Mouse (Mus musculus) heart, embryonic 14.5 days (tissue): ENCODE results near the gene Lgr6. TPM values are rescaled to one million over a fixed set of nuclear protein-coding genes. Genes with fewer than 3 reads are reported as not detected.
A peak's percentile ranks its signal among the peaks of the same experiment; 100 is the strongest.

Experiments
- ATAC-seq: fragments of 200-750 bp; cut with Nextera tagmentation; 2 replicates; pipeline ENCODE4 v1.8.0; 2017; ENCODE audit warnings: low read depth, moderate TSS enrichment; ENCODE audit not compliant: insufficient number of reproducible peaks, insufficient read depth, low FRiP score
- H3K27ac ChIP-seq, 2 experiments: fragments of 200-500 bp in 1 of 2; fragments of 300-500 bp in 1 of 2; sonication (generic) in 1 of 2; replicated peaks in 1 of 2; 2 replicates each; pipeline ENCODE4 v1.5.1; 2012 to 2014; ENCODE audit warnings: low read depth in 2 of 2, low read length in 2 of 2, control low read depth in 1 of 2, mild to moderate bottlenecking in 1 of 2, mixed read lengths in 1 of 2; ENCODE audit not compliant: control insufficient read depth in 1 of 2, insufficient read depth in 1 of 2
- H3K27me3 ChIP-seq: fragments of 300-500 bp; sonication (generic); 2 replicates; pipeline ENCODE4 v1.6.1; 2014; ENCODE audit warnings: mild to moderate bottlenecking, low read length, control low read depth; ENCODE audit not compliant: control insufficient read depth, insufficient read depth
- H3K36me3 ChIP-seq: fragments of 300-500 bp; sonication (generic); 2 replicates; pipeline ENCODE4 v1.6.1; 2014; ENCODE audit warnings: mild to moderate bottlenecking, control low read depth, low read length, mixed read lengths; ENCODE audit not compliant: control insufficient read depth, insufficient read depth
- H3K4me1 ChIP-seq, 2 experiments: fragments of 200-500 bp in 1 of 2; fragments of 300-500 bp in 1 of 2; sonication (generic) in 1 of 2; 2 replicates each; pipeline ENCODE4 v1.6.1; 2012 to 2014; ENCODE audit warnings: low read length in 2 of 2, control low read depth in 1 of 2, mixed read lengths in 1 of 2; ENCODE audit not compliant: control insufficient read depth in 2 of 2, insufficient read depth in 2 of 2
- H3K4me2 ChIP-seq: fragments of 300-500 bp; sonication (generic); 2 replicates; pipeline ENCODE4 v1.6.1; 2014; ENCODE audit warnings: mild to moderate bottlenecking, low read length
- H3K4me3 ChIP-seq, 2 experiments: fragments of 200-500 bp in 1 of 2; fragments of 300-500 bp in 1 of 2; sonication (generic) in 1 of 2; 2 replicates each; pipeline ENCODE4 v1.5.1; 2012 to 2014; ENCODE audit warnings: low read length in 2 of 2, mild to moderate bottlenecking in 2 of 2, control low read depth in 1 of 2, low read depth in 1 of 2, moderate library complexity in 1 of 2; ENCODE audit not compliant: control insufficient read depth in 1 of 2, insufficient read depth in 1 of 2
- H3K9ac ChIP-seq: fragments of 300-500 bp; sonication (generic); 2 replicates; pipeline ENCODE4 v1.6.1; 2014; ENCODE audit warnings: mild to moderate bottlenecking, low read length
- H3K9me3 ChIP-seq: fragments of 300-500 bp; sonication (generic); 2 replicates; pipeline ENCODE4 v1.6.1; 2016; ENCODE audit warnings: low read length, control low read depth; ENCODE audit not compliant: control insufficient read depth
- WGBS: fragments of 180-500 bp; shearing (Covaris S2); extraction: QIAGEN DNeasy Blood & Tissue Kit; methylation state at CpG from one replicate; pipeline ENCODE4 v1.1.7; 2014; 5-methylcytosine and 5-hydroxymethylcytosine counted together
- polyA plus RNA-seq: library from polyadenylated mRNA; unstranded; fragments of >200 nt; fragmentation: Nextera tagmentation; extraction: Ambion mirVana; gene quantifications from 2 replicates; pipeline ENCODE4 v1.2.1, GENCODE M21; 2014

Lgr6 gene
- polyA plus RNA-seq, 1 experiment from 2014 or later = 2.5 TPM

DNA sequence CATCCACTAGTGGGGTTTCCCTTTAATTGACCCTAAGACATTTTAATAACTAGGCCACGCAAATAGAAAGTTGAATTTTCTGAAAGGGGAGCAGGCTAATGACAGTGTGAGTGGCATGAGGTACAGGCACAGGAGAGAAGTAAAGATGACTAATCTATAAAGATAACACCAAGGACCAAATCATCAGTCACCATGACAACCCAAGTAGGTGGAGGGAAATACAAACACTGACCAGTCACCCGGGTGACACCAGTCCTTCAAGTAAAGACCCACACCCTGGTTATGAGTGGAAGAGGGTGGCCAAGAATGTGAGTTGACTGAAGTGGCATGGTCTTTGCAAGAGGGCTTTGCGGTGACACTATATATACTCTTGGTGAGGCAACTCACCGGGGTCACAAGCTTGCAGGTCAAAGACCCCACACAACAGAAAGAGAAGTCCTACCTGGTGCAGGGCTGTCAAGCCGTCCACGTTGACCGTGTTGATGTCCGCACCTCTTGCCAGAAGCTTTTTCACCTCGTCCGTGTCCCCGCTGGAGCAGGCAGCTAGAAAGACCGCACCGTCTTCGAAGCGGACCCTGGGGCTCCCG is 149.9 kb downstream of the Lgr6 start:
- Histone ChIP-seq H3K9ac (peak overlapping the region; percentile 92), H3K36me3 (peaks cover 4% of the 10 kb centered on the region; the same call in 1 of the 2 replicates), H3K27me3 (no peaks in the 10 kb centered on the region), H3K4me3 (peak overlapping the region; percentile 65 to 85), H3K4me2 (peak overlapping the region; percentile 72), H3K9me3 (no peaks in the 10 kb centered on the region), H3K27ac (peak overlapping the region; percentile 65 to 89), H3K4me1 (peaks cover 3 to 30% of the 10 kb centered on the region in 2 experiments)
- 2% methylated on average over 16 of the region's 16 CpGs for whole genome bisulfite sequencing
- ATAC-seq = peak; percentile 26

DNA sequence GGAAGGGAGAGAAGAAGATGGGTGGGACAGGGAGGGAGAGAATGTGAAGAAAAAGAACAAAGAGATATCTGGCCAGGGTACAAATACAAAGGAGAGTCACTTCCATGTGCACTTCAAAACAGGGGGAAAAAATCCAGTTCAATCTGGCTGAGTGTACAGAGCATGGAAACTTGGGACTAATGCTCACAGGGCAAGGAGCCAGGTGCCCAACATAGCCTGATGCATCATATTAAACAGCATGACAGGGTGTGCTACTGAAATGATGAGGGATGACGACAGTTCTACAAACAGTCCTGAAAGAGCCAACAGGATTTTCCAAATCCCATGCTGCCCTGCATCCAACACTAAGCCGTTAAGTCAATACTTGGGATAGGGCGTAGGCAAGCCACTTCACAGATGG is 155.1 kb downstream of the Lgr6 start:
- Histone ChIP-seq H3K9me3 (no peaks in the 10 kb centered on the region), H3K4me2 (no peak overlapping the region), H3K4me1 (peaks cover 3 to 36% of the 10 kb centered on the region in 2 experiments), H3K4me3 (no peak overlapping the region), H3K27ac (peak overlapping the region; percentile 69 to 78), H3K9ac (peak overlapping the region; percentile 44; the same call in 1 of the 2 replicates), H3K36me3 (peaks cover 17% of the 10 kb centered on the region), H3K27me3 (no peaks in the 10 kb centered on the region)
- ATAC-seq = peak; percentile 33; the same call in 1 of the 2 replicates
- 56% methylated on average over 3 of the region's 3 CpGs for WGBS

DNA sequence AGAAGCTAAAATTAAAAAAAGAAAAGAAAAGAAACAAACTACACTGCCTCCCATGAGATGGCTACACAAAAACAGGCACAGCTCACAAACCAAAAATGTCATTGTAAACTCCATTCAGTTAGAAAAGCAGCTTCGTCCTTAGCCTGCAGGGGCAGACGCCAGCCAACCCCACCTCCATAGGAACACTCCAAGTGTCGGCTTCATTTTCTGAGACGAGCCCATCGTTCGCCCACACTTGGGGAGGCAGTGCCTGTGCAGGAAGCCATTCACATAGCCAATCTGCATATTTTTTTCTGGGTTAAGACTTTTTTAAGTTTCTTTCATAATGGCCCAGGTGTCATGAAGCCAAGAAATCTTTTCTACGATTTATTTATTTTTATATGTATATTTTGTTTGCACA is 157.5 kb downstream of the Lgr6 start:
- H3K36me3 ChIP-seq = peaks cover 17% of the 10 kb centered on the region
- no peak for ATAC-seq
- H3K4me1 ChIP-seq = peaks cover 3 to 25% of the 10 kb centered on the region in 2 experiments
- H3K27me3 ChIP-seq = no peaks in the 10 kb centered on the region
- H3K4me2 ChIP-seq = no peak overlapping the region
- H3K27ac ChIP-seq = no peak overlapping the region
- WGBS = 90% methylated on average over 7 of the region's 7 CpGs
- H3K9ac ChIP-seq = no peak overlapping the region
- H3K9me3 ChIP-seq = no peaks in the 10 kb centered on the region
- H3K4me3 ChIP-seq = no peak overlapping the region

DNA sequence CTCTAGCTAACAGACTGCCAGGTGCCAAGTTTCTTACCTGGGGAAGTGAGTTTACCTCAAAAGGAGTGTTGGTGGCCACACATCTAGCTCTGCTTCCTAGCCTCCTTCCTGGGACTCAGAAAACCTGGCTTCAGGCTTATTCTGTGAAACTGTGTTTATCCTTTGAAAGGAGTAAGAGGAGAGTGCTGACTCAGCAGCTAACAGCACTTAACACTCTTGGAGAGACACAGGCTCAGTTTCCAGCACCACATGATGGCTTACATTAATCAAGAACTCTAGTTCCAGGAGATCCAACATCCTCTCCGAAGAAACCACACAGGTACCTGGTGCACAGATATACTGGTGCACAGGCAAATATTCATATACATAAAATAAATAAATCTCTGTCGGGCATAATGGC is 162.2 kb downstream of the Lgr6 start:
- H3K4me3 ChIP-seq = no peak overlapping the region
- no peaks in the 10 kb centered on the region for H3K9me3 ChIP-seq
- H3K4me2 ChIP-seq = no peak overlapping the region
- H3K27me3 ChIP-seq = no peaks in the 10 kb centered on the region
- WGBS = 95% methylated on average over 2 of the region's 2 CpGs
- H3K36me3 ChIP-seq = peaks cover 9% of the 10 kb centered on the region
- no peak overlapping the region for H3K9ac ChIP-seq
- ATAC-seq = no peak
- H3K27ac ChIP-seq = no peak overlapping the region
- peaks cover 11 to 19% of the 10 kb centered on the region in 2 experiments for H3K4me1 ChIP-seq

DNA sequence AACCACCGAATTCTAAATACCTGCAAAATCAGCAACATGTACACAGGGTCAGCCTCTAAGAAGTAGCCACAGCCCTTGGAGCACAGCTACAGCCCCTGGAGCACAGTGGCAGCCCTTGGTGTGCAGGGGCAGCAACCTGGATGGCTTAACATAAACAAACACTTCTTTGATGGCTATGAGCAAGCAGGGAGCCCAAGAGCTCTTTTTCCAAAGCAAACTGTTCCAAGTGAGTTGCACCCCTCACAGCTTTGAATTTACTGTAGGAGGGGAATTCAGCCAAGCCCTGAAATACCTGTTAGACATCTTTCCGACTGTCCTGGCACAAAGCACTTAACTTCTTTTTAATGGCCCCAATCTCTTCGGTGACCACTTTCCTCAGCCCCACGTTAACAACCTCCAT is 164.2 kb downstream of the Lgr6 start:
- no peak overlapping the region for H3K4me3 ChIP-seq
- no peaks in the 10 kb centered on the region for H3K9me3 ChIP-seq
- peaks cover 13 to 28% of the 10 kb centered on the region in 2 experiments for H3K4me1 ChIP-seq
- ATAC-seq = no peak
- H3K27ac ChIP-seq = peak overlapping the region; percentile 39 to 62; a peak in 3 of 4 replicates
- H3K36me3 ChIP-seq = no peaks in the 10 kb centered on the region
- 56% methylated on average over 4 of the region's 4 CpGs for WGBS
- H3K4me2 ChIP-seq = no peak overlapping the region
- H3K27me3 ChIP-seq = no peaks in the 10 kb centered on the region
- no peak overlapping the region for H3K9ac ChIP-seq

DNA sequence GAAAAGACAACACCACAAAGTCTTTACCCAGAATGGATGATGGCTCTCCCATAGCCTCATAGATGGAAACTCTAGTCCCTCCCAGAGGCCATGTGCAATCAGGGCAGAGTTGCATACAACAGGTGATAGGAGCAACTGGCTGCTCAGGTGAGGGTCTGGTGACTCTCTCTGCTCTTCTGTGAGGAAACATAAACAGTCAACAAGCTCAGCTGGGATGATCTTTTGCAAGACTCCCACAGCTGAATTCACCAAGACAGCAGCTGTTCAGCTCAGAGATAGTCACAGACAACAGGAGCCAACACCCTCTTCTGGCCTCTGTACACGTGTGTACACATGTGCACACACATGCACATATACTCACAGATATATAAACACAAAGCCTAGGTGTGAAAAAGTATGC is 166.8 kb downstream of the Lgr6 start:
- WGBS = 87% methylated on average over 1 of the region's 1 CpGs

DNA sequence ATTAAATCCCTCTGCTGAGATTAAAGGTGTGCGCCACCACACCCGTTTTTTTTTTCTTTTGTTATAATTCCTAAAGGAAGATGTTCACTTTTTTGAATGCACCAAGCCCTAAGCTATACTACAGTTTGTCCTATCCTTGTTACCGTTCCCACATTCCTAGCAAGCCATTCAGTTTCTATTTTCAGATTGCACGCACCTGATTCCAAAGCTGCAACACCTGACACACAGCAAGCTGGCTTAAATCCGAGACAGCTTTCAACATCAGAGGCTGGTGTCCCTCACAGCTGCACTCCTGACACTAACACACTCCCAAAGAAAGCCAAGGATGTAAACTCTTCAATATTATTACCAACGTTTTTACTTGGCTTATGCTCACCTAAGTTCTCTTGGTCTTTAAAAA is 168.7 kb downstream of the Lgr6 start:
- peak overlapping the region; percentile 20 to 83; a peak in 3 of 4 replicates for H3K27ac ChIP-seq
- 55% methylated on average over 6 of the region's 6 CpGs for WGBS
- H3K9me3 ChIP-seq = no peaks in the 10 kb centered on the region
- H3K36me3 ChIP-seq = no peaks in the 10 kb centered on the region
- peaks cover 26 to 63% of the 10 kb centered on the region in 2 experiments for H3K4me1 ChIP-seq
- peak overlapping the region; percentile 38; the same call in 1 of the 2 replicates for H3K9ac ChIP-seq
- no peak overlapping the region for H3K4me3 ChIP-seq
- ATAC-seq = no peak
- H3K4me2 ChIP-seq = peak overlapping the region; percentile 34
- H3K27me3 ChIP-seq = no peaks in the 10 kb centered on the region

More for the DNA sequence above, 166.8 kb downstream of the Lgr6 start:
- Histone ChIP-seq H3K9me3 (no peaks in the 10 kb centered on the region), H3K27ac (no peak overlapping the region), H3K9ac (no peak overlapping the region), H3K36me3 (no peaks in the 10 kb centered on the region), H3K27me3 (no peaks in the 10 kb centered on the region), H3K4me2 (no peak overlapping the region), H3K4me3 (no peak overlapping the region), H3K4me1 (peaks cover 19 to 54% of the 10 kb centered on the region in 2 experiments)
- ATAC-seq = no peak
